Mouse (Mus musculus) embryonic stem cell, embryonic (primary cell): ENCODE measurements at regions not wholly inside any gene's neighbourhood (a gene's known extent, or its start where the extent isn't known, plus 50 kb on each side); places are given as distances from the start of the nearest gene placed in this dataset.

Experiments
- CTCF ChIA-PET, 4 experiments: fragments of 300-600 bp in 2 of 4; fragments of 350-600 bp in 2 of 4; sonication (Branson Sonifier 250); formaldehyde crosslinking; loops; one replicate each; lab custom pipeline; 2022; ENCODE audit warnings: inconsistent platforms in 2 of 4; lab: Charles Lee
- POLR2A ChIA-PET, 4 experiments: fragments of 300-600 bp in 2 of 4; fragments of 350-600 bp in 2 of 4; sonication (Branson Sonifier 250); formaldehyde crosslinking; loops; one replicate each; lab custom pipeline; 2022; ENCODE audit warnings: antibody characterized with exemption in 4 of 4, inconsistent platforms in 1 of 4; lab: Charles Lee

GRCm38 (mm10) chr15:40223272-40223671 is 89.1 kb downstream of the 9330182O14Rik start:
- ChIA-PET POLR2A (no interaction called here), CTCF (interaction anchor here in 3 of 4 experiments (0.7 to 1.3 kb wide), 6 partner anchors 542 to 856 kb away, joined by 3 to 6 read pairs (median 4); no protein-coding TSS in a partner anchor)

GRCm38 (mm10) chr15:40241764-40242163 is 107.6 kb downstream of the 9330182O14Rik start:
- ChIA-PET POLR2A (interaction anchor here in 1 of 4 experiments (0.6 kb wide), 1 partner anchor 723 kb away, joined by 3 read pairs; no protein-coding TSS in a partner anchor), CTCF (no interaction called here)

- CTCF ChIA-PET = no interaction called here
- POLR2A ChIA-PET = no interaction called here
These were observed 114.8 kb downstream of the 9330182O14Rik start for GRCm38 (mm10) chr15:40248966-40249365.

- CTCF ChIA-PET = no interaction called here
- POLR2A ChIA-PET = no interaction called here
These were observed 125.3 kb downstream of the 9330182O14Rik start for GRCm38 (mm10) chr15:40259433-40259832.

GRCm38 (mm10) chr15:40279021-40279420 is 144.9 kb downstream of the 9330182O14Rik start:
- POLR2A ChIA-PET = no interaction called here
- CTCF ChIA-PET = no interaction called here

GRCm38 (mm10) chr15:40280551-40280950 is 146.4 kb downstream of the 9330182O14Rik start:
- CTCF ChIA-PET = interaction anchor here in 2 of 4 experiments (0.7 kb wide), 2 partner anchors 10 to 387 kb away, joined by 3 to 13 read pairs; no protein-coding TSS in a partner anchor
- POLR2A ChIA-PET = interaction anchor here in 1 of 4 experiments (0.7 kb wide), 1 partner anchor 426 kb away, joined by 3 read pairs; no protein-coding TSS in a partner anchor

- ChIA-PET CTCF (interaction anchor here in 1 of 4 experiments (0.7 kb wide), 1 partner anchor 388 kb away, joined by 13 read pairs; no protein-coding TSS in a partner anchor), POLR2A (no interaction called here)
These were observed 147.0 kb downstream of the 9330182O14Rik start for GRCm38 (mm10) chr15:40281078-40281720.

GRCm38 (mm10) chr15:40291602-40292001 is 157.4 kb downstream of the 9330182O14Rik start:
- ChIA-PET POLR2A (no interaction called here), CTCF (no interaction called here)

- CTCF ChIA-PET = interaction anchor here in 1 of 4 experiments (0.6 kb wide), 1 partner anchor 408 kb away, joined by 3 read pairs; no protein-coding TSS in a partner anchor
- POLR2A ChIA-PET = no interaction called here
These were observed 178.1 kb downstream of the 9330182O14Rik start for GRCm38 (mm10) chr15:40312226-40312625.

- ChIA-PET POLR2A (no interaction called here), CTCF (no interaction called here)
These were observed 205.6 kb downstream of the 9330182O14Rik start for GRCm38 (mm10) chr15:40339746-40340145.

- ChIA-PET POLR2A (no interaction called here), CTCF (no interaction called here)
These were observed 206.1 kb downstream of the 9330182O14Rik start for GRCm38 (mm10) chr15:40340269-40340668.

GRCm38 (mm10) chr15:40351473-40351872 is 217.3 kb downstream of the 9330182O14Rik start:
- POLR2A ChIA-PET = interaction anchor here in 1 of 4 experiments (0.6 kb wide), 1 partner anchor 43 kb away, joined by 3 read pairs; no protein-coding TSS in a partner anchor
- CTCF ChIA-PET = no interaction called here

GRCm38 (mm10) chr15:40354802-40355487 is 220.8 kb downstream of the 9330182O14Rik start:
- ChIA-PET CTCF (no interaction called here), POLR2A (interaction anchor here in 1 of 4 experiments (0.6 kb wide), 1 partner anchor 639 kb away, joined by 3 read pairs; no protein-coding TSS in a partner anchor)

GRCm38 (mm10) chr15:40356096-40356495 is 221.9 kb downstream of the 9330182O14Rik start:
- ChIA-PET POLR2A (no interaction called here), CTCF (no interaction called here)

- ChIA-PET CTCF (no interaction called here), POLR2A (interaction anchor here in 1 of 4 experiments (1.2 kb wide), 1 partner anchor 11 kb away, joined by 3 read pairs; no protein-coding TSS in a partner anchor)
These were observed 224.2 kb downstream of the 9330182O14Rik start for GRCm38 (mm10) chr15:40358341-40358740.

- ChIA-PET CTCF (no interaction called here), POLR2A (no interaction called here)
These were observed 227.8 kb downstream of the 9330182O14Rik start for GRCm38 (mm10) chr15:40361849-40362533.

- ChIA-PET POLR2A (no interaction called here), CTCF (no interaction called here)
These were observed 230.1 kb downstream of the 9330182O14Rik start for GRCm38 (mm10) chr15:40364221-40364621.

- ChIA-PET POLR2A (no interaction called here), CTCF (no interaction called here)
These were observed 231.4 kb downstream of the 9330182O14Rik start for GRCm38 (mm10) chr15:40365613-40366012.

- ChIA-PET POLR2A (no interaction called here), CTCF (no interaction called here)
These were observed 232.9 kb downstream of the 9330182O14Rik start for GRCm38 (mm10) chr15:40367026-40367425.
